Mouse (Mus musculus): ENCODE measurements around the gene Tspo2. TPM values are rescaled to one million over a fixed set of nuclear protein-coding genes. Genes with fewer than 3 reads are reported as not detected.

Tspo2 gene
- polyA plus RNA-seq, 1 experiment from 2014 or later: 1.5 TPM

DNA sequence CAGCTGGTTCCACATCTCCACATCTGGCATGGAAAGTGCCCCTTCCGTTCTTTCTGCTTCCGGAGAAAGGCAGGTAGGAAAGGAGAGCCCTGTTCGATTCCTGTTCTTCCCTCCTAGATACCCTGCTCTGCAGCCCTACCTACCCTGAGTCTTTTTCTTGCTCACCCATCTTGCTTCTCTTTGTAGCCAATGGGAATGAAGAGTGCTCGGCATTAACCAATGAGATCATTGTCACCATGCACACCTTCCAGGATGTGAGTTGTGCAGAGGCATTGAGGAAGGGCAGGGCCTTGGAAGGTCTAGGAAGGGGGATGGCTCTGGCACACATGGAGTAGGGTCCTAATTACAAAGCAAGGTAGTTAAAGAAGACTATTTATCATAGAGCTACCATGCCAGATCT, 12.1 kb upstream of the Tspo2 start:
- WGBS: 88% methylated on average over 4 of the region's 4 CpGs
- no peaks in the 10 kb centered on the region for H3K27me3 ChIP-seq (ENCODE audit: insufficient read depth, low read length)
- no peaks in the 10 kb centered on the region for H3K9me3 ChIP-seq (ENCODE audit: low read depth, low read length)
- ATAC-seq (ENCODE audit: insufficient read depth): no peak
- no peaks in the 10 kb centered on the region for H3K36me3 ChIP-seq (ENCODE audit: insufficient read depth)
- DNase-seq: no peak
- H3K4me2 ChIP-seq: no peak overlapping the region
- no peaks in the 10 kb centered on the region; the same call in 1 of the 2 replicates for H3K4me1 ChIP-seq (ENCODE audit: insufficient read depth)
- no peak overlapping the region for H3K9ac ChIP-seq
- no peak for TF ChIP-seq CTCF (IDR thresholded peaks at IDR 0.05; ENCODE audit: low read depth)
- no peak overlapping the region for H3K27ac ChIP-seq (ENCODE audit: low read depth)
- no peak overlapping the region for H3K4me3 ChIP-seq (ENCODE audit: low read depth, low read length)

DNA sequence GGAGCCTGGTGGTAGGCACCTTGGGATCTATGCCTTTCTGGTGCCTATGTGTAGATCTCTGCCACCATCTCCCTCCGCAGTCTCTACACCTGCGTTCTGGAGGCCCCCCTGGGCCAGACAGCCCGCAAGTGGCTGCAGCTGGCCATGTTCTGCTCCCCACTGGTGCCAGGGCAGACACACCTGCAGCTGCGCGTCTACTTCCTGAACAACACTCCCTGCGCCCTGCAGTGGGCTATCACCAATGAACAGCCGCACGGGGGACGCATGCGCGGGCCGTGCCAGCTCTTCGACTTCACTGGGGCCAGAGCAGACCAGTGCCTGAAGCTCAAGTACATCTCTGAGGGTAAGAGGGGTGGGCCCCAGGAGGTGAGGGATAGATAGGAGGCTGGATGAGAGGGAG, 10.8 kb upstream of the Tspo2 start:
- no peak for ATAC-seq (ENCODE audit: insufficient read depth)
- no peak overlapping the region for H3K4me3 ChIP-seq (ENCODE audit: low read depth, low read length)
- 90% methylated on average over 13 of the region's 13 CpGs for WGBS

DNA sequence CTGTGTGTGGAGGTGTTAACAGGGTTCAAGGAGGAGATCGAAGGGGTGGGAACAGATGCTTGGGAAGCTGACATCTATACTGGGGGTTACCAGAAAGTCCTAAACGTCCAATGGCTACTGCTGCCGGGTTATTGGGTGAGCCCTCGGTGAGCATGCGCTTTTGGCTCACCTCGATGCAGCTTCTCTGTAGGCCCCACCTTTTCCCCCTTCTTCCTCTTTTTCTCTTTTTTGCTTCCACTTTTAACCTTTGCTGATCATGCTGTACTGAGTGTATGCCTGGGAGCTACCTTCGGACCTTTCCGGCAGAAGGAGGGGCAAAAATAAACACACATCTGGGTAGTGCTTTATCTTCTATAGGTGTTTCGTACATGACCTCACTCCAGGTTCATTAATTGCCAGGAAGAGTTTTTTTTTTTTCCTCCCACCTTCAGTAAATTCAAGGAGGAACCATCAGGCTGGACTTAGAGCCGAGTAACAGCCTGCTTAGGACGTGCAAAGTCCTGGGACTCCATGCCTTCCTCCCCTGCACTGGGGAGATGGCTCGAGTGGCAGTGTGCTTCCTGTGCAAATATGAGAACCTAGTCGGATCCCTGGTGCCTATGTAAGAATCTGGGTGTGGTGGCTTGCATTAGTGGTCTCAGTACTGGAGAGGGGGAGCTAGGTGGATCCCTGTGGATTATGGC, 6.8 kb upstream of the Tspo2 start:
- 49% methylated on average over 13 of the region's 13 CpGs for WGBS
- Histone ChIP-seq H3K36me3 (ENCODE audit: insufficient read depth) (no peaks in the 10 kb centered on the region), H3K27ac (ENCODE audit: low read depth) (no peak overlapping the region), H3K27me3 (ENCODE audit: insufficient read depth, low read length) (no peaks in the 10 kb centered on the region), H3K4me1 (ENCODE audit: insufficient read depth) (no peaks in the 10 kb centered on the region), H3K4me2 (no peak overlapping the region), H3K9me3 (ENCODE audit: low read depth, low read length) (no peaks in the 10 kb centered on the region), H3K9ac (no peak overlapping the region), H3K4me3 (ENCODE audit: low read depth, low read length) (no peak overlapping the region)
- TF ChIP-seq CTCF (IDR thresholded peaks at IDR 0.05; ENCODE audit: low read depth): no peak
- DNase-seq (no peak), ATAC-seq (ENCODE audit: insufficient read depth) (no peak)

More for the DNA sequence above, 10.8 kb upstream of the Tspo2 start:
- H3K4me2 ChIP-seq: no peak overlapping the region
- no peak overlapping the region for H3K27ac ChIP-seq (ENCODE audit: low read depth)
- no peaks in the 10 kb centered on the region for H3K9me3 ChIP-seq (ENCODE audit: low read depth, low read length)
- no peaks in the 10 kb centered on the region for H3K27me3 ChIP-seq (ENCODE audit: insufficient read depth, low read length)
- no peak for DNase-seq
- H3K4me1 ChIP-seq (ENCODE audit: insufficient read depth): no peaks in the 10 kb centered on the region; the same call in 1 of the 2 replicates
- TF ChIP-seq CTCF (IDR thresholded peaks at IDR 0.05; ENCODE audit: low read depth): no peak
- no peaks in the 10 kb centered on the region for H3K36me3 ChIP-seq (ENCODE audit: insufficient read depth)
- H3K9ac ChIP-seq: no peak overlapping the region

DNA sequence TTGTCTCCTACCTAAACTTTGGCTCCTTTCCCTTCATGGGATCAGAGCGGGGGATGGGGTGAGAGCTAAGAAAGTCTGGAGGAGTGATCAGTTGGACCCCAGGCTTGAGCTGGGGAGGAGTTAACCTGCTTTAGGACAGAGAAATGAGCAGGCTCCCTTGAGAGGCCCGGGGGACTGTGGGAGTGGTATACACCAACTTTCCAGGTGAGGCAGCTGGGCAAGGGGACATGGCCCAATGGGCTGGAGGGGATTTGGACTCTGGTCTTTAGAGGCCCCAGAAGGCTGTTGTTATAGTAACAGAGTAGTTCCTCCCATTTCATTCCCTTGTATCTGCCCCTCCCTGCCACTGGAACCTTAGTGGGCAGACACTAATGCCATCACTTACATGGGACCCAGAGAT, 4.6 kb upstream of the Tspo2 start:
- Histone ChIP-seq H3K4me3 (ENCODE audit: low read depth, low read length) (no peak overlapping the region), H3K9ac (no peak overlapping the region), H3K4me2 (no peak overlapping the region), H3K27ac (ENCODE audit: low read depth) (no peak overlapping the region), H3K9me3 (ENCODE audit: low read depth, low read length) (no peaks in the 10 kb centered on the region), H3K4me1 (ENCODE audit: insufficient read depth) (no peaks in the 10 kb centered on the region), H3K27me3 (ENCODE audit: insufficient read depth, low read length) (no peaks in the 10 kb centered on the region), H3K36me3 (ENCODE audit: insufficient read depth) (no peaks in the 10 kb centered on the region)
- ATAC-seq (ENCODE audit: insufficient read depth) (no peak), DNase-seq (no peak)
- no peak for TF ChIP-seq CTCF (IDR thresholded peaks at IDR 0.05; ENCODE audit: low read depth)
- 90% methylated on average over 2 of the region's 2 CpGs for WGBS

DNA sequence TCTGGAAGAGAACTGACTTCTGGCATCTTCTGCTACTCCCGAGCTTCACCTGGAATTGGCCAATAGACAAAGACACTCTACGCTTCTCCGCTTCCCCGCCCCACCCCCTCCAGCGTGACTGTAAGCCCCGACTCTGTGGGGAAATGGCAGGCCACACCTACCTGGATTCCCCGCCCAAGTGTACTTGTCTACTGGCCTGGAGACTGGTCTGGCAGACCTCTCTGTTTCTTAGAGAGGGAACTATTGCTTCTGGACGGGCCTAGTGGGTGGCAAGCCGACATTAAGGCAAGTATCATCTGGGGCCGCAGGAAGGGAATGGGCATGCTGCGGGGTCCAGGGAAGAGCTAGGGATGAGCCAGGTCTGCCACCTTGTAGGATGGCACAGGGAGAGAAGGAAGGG, 3.4 kb upstream of the Tspo2 start, which contains the start of gene Unc5cl:
Gene Unc5cl (plus strand): TSS at position 214 of the 400 bp plus-strand sequence.
- H3K4me2 ChIP-seq: peak within 1 kb of the TSS; percentile 38
- WGBS: 55% methylated on average over 11 of the region's 11 CpGs
- no peak within 1 kb of the TSS; the same call in 1 of the 2 replicates for H3K9ac ChIP-seq
- ATAC-seq (ENCODE audit: insufficient read depth): no peak
- DNase-seq: no peak
- TF ChIP-seq CTCF (IDR thresholded peaks at IDR 0.05; ENCODE audit: low read depth): no peak
- 0 out of 2 replicates have a peak within 1 kb of the TSS, but pooled peaks have one; percentile 3 for H3K4me3 ChIP-seq (ENCODE audit: low read depth, low read length)
- H3K36me3 ChIP-seq (ENCODE audit: insufficient read depth): no peaks in the 10 kb centered on the region
- no peaks in the 10 kb centered on the region for H3K9me3 ChIP-seq (ENCODE audit: low read depth, low read length)
- H3K4me1 ChIP-seq (ENCODE audit: insufficient read depth): no peaks in the 10 kb centered on the region
- 0 out of 2 replicates have a peak within 1 kb of the TSS, but pooled peaks have one; percentile 12 for H3K27ac ChIP-seq (ENCODE audit: low read depth)
- H3K27me3 ChIP-seq (ENCODE audit: insufficient read depth, low read length): no peaks in the 10 kb centered on the region

DNA sequence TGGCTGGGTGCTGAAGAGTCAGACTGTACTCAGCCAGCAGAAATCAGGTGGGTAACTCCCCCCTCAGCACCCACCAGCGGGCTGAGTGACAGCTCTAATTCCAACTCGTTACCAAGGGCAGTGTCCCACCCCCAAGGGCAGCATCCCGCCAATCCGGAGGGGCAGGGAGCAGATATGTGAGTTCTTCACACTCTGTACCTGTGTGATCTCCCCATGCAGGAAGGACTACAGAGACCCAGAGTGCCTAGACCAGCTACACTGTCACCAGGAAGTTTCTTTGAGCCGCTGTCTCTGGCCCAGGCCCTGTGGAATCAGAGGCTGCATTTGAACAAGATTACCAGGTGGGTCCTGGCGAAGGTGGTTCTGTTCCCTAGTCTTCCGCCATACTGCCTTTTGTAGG, 2.9 kb upstream of the Tspo2 start:
- Histone ChIP-seq H3K4me2 (peak overlapping the region; percentile 38; the same call in 1 of the 2 replicates), H3K9ac (no peak overlapping the region; the same call in 1 of the 2 replicates)

DNA sequence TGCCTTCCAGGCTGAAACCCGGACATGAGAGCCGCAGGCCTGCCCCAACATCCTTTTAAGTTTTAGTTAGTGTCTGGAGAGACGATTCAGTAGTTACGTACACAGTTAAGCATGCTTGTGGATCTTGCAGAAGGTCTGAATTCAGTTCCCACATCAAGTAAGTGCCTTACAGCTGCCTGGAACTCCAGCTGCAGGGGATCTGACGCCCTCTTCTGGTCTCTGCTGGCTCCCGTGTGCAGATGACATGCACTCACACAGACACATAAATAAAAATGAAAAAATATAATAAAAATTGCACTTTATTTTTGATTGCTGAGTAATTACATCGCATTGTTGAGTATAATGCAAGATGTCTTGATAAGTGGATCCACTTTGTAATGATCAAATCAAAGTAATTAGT, 2.2 kb upstream of the Tspo2 start:
- Histone ChIP-seq H3K9ac (no peak overlapping the region), H3K9me3 (ENCODE audit: low read depth, low read length) (no peaks in the 10 kb centered on the region), H3K4me3 (ENCODE audit: low read depth, low read length) (no peak overlapping the region), H3K36me3 (ENCODE audit: insufficient read depth) (no peaks in the 10 kb centered on the region), H3K27me3 (ENCODE audit: insufficient read depth, low read length) (no peaks in the 10 kb centered on the region), H3K4me2 (no peak overlapping the region), H3K27ac (ENCODE audit: low read depth) (no peak overlapping the region), H3K4me1 (ENCODE audit: insufficient read depth) (no peaks in the 10 kb centered on the region)
- ATAC-seq (ENCODE audit: insufficient read depth) (no peak), DNase-seq (no peak)
- TF ChIP-seq CTCF (IDR thresholded peaks at IDR 0.05; ENCODE audit: low read depth): no peak
- WGBS: 70% methylated on average over 7 of the region's 7 CpGs

More for the DNA sequence above, 2.9 kb upstream of the Tspo2 start:
- H3K4me1 ChIP-seq (ENCODE audit: insufficient read depth): no peaks in the 10 kb centered on the region
- ATAC-seq (ENCODE audit: insufficient read depth) (no peak), DNase-seq (no peak)
- H3K4me3 ChIP-seq (ENCODE audit: low read depth, low read length): 0 out of 2 replicates have a peak overlapping the region, but pooled peaks have one; percentile 3
- no peaks in the 10 kb centered on the region for H3K27me3 ChIP-seq (ENCODE audit: insufficient read depth, low read length)
- 0 out of 2 replicates have a peak overlapping the region, but pooled peaks have one; percentile 12 for H3K27ac ChIP-seq (ENCODE audit: low read depth)
- no peaks in the 10 kb centered on the region for H3K36me3 ChIP-seq (ENCODE audit: insufficient read depth)
- no peak for TF ChIP-seq CTCF (IDR thresholded peaks at IDR 0.05; ENCODE audit: low read depth)
- WGBS: 42% methylated on average over 7 of the region's 7 CpGs
- no peaks in the 10 kb centered on the region for H3K9me3 ChIP-seq (ENCODE audit: low read depth, low read length)
